Mouse (Mus musculus): Measurements from ENCODE around the gene Gng3. TPM values are rescaled to one million over a fixed set of nuclear protein-coding genes. Genes with fewer than 3 reads are reported as not detected.
A peak's percentile ranks its signal among the peaks of the same experiment; 100 is the strongest.

The Gng3 gene
- polyA plus RNA-seq, 1 experiment, result 0.20 TPM

GRCm38 (mm10) chr19:8850402-8850901, 11.5 kb upstream of the Gng3 start, which contains the start of gene Lrrn4cl:
TSS of gene Lrrn4cl (plus strand) at chr19:8850768.
- Histone ChIP-seq H3K36me3 (ENCODE audit: control insufficient read depth, insufficient read depth) (peaks cover 31% of the 10 kb centered on the region), H3ac (ENCODE audit: control insufficient read depth, insufficient read length, low read depth) (no peak within 1 kb of the TSS), H3K79me3 (ENCODE audit: low read depth) (no peaks in the 10 kb centered on the region), H3K4me3 (ENCODE audit: insufficient read depth, poor library complexity, severe bottlenecking) (no peak within 1 kb of the TSS), H3K27me3 (ENCODE audit: control insufficient read depth, insufficient read depth, insufficient read length) (no peaks in the 10 kb centered on the region), H3K79me2 (ENCODE audit: control insufficient read depth, insufficient read depth) (no peaks in the 10 kb centered on the region)
- TF ChIP-seq CTCF (IDR thresholded peaks at IDR 0.05; ENCODE audit: control insufficient read depth, insufficient read depth, insufficient read length) (no peak), USF1 (IDR thresholded peaks at IDR 0.05; ENCODE audit: low read depth) (peak; percentile 43)

GRCm38 (mm10) chr19:8848356-8848755, 9.4 kb upstream of the Gng3 start:
- Histone ChIP-seq H3K79me2 (ENCODE audit: control insufficient read depth, insufficient read depth) (no peaks in the 10 kb centered on the region), H3K27me3 (ENCODE audit: control insufficient read depth, insufficient read depth, insufficient read length) (no peaks in the 10 kb centered on the region), H3K79me3 (ENCODE audit: low read depth) (no peaks in the 10 kb centered on the region), H3ac (ENCODE audit: control insufficient read depth, insufficient read length, low read depth) (no peak overlapping the region), H3K36me3 (ENCODE audit: control insufficient read depth, insufficient read depth) (peaks cover 37% of the 10 kb centered on the region), H3K4me3 (ENCODE audit: insufficient read depth, poor library complexity, severe bottlenecking) (no peak overlapping the region)
- TF ChIP-seq MYOD1 (IDR thresholded peaks at IDR 0.05; ENCODE audit: control insufficient read depth, insufficient read length, low read depth) (no peak), USF1 (IDR thresholded peaks at IDR 0.05; ENCODE audit: low read depth) (no peak), CEBPB (IDR thresholded peaks at IDR 0.05; ENCODE audit: low read depth) (no peak), MAX (IDR thresholded peaks at IDR 0.05) (no peak), CTCF (IDR thresholded peaks at IDR 0.05; ENCODE audit: control insufficient read depth, insufficient read depth, insufficient read length) (no peak), FOSL1 (IDR thresholded peaks at IDR 0.05; ENCODE audit: insufficient read depth, low read length, poor library complexity, severe bottlenecking) (no peak), MYOG (IDR thresholded peaks at IDR 0.05; ENCODE audit: control insufficient read depth, extremely low read depth, insufficient read length) (no peak)

- TF ChIP-seq MYOD1 (IDR thresholded peaks at IDR 0.05; ENCODE audit: control insufficient read depth, insufficient read length, low read depth) (no peak), FOSL1 (IDR thresholded peaks at IDR 0.05; ENCODE audit: insufficient read depth, low read length, poor library complexity, severe bottlenecking) (no peak), MYOG (IDR thresholded peaks at IDR 0.05; ENCODE audit: control insufficient read depth, extremely low read depth, insufficient read length) (no peak), CEBPB (IDR thresholded peaks at IDR 0.05; ENCODE audit: low read depth) (peak; percentile 15)
- Histone ChIP-seq H3K79me2 (ENCODE audit: control insufficient read depth, insufficient read depth) (no peaks in the 10 kb centered on the region), H3K27me3 (ENCODE audit: control insufficient read depth, insufficient read depth, insufficient read length) (no peaks in the 10 kb centered on the region), H3K79me3 (ENCODE audit: low read depth) (no peaks in the 10 kb centered on the region), H3K4me3 (ENCODE audit: insufficient read depth, poor library complexity, severe bottlenecking) (no peak overlapping the region), H3K36me3 (ENCODE audit: control insufficient read depth, insufficient read depth) (peaks cover 64% of the 10 kb centered on the region), H3ac (ENCODE audit: control insufficient read depth, insufficient read length, low read depth) (no peak overlapping the region)
Measured at GRCm38 (mm10) chr19:8844371-8845129, 5.6 kb upstream of the Gng3 start.

- H3K79me3 ChIP-seq (ENCODE audit: low read depth), result no peaks in the 10 kb centered on the region
- H3K27me3 ChIP-seq (ENCODE audit: control insufficient read depth, insufficient read depth, insufficient read length), result no peaks in the 10 kb centered on the region
- no peak overlapping the region for H3ac ChIP-seq (ENCODE audit: control insufficient read depth, insufficient read length, low read depth)
- H3K79me2 ChIP-seq (ENCODE audit: control insufficient read depth, insufficient read depth), result no peaks in the 10 kb centered on the region
- TF ChIP-seq USF1 (IDR thresholded peaks at IDR 0.05; ENCODE audit: low read depth), result no peak
- TF ChIP-seq CTCF (IDR thresholded peaks at IDR 0.05; ENCODE audit: control insufficient read depth, insufficient read depth, insufficient read length), result no peak
- TF ChIP-seq CEBPB (IDR thresholded peaks at IDR 0.05; ENCODE audit: low read depth), result no peak
- no peak for TF ChIP-seq MYOG (IDR thresholded peaks at IDR 0.05; ENCODE audit: control insufficient read depth, extremely low read depth, insufficient read length)
- no peak for TF ChIP-seq MAX (IDR thresholded peaks at IDR 0.05)
- no peak for TF ChIP-seq MYOD1 (IDR thresholded peaks at IDR 0.05; ENCODE audit: control insufficient read depth, insufficient read length, low read depth)
- TF ChIP-seq FOSL1 (IDR thresholded peaks at IDR 0.05; ENCODE audit: insufficient read depth, low read length, poor library complexity, severe bottlenecking), result no peak
- H3K4me3 ChIP-seq (ENCODE audit: insufficient read depth, poor library complexity, severe bottlenecking), result no peak overlapping the region
- H3K36me3 ChIP-seq (ENCODE audit: control insufficient read depth, insufficient read depth), result peaks cover 66% of the 10 kb centered on the region
Measured at GRCm38 (mm10) chr19:8842961-8843360, 4.0 kb upstream of the Gng3 start.

GRCm38 (mm10) chr19:8841012-8841411, 2.0 kb upstream of the Gng3 start:
- no peak overlapping the region for H3K4me3 ChIP-seq (ENCODE audit: insufficient read depth, poor library complexity, severe bottlenecking)
- no peak for TF ChIP-seq FOSL1 (IDR thresholded peaks at IDR 0.05; ENCODE audit: insufficient read depth, low read length, poor library complexity, severe bottlenecking)
- no peak for TF ChIP-seq MYOG (IDR thresholded peaks at IDR 0.05; ENCODE audit: control insufficient read depth, extremely low read depth, insufficient read length)
- TF ChIP-seq MYOD1 (IDR thresholded peaks at IDR 0.05; ENCODE audit: control insufficient read depth, insufficient read length, low read depth), result no peak
- no peak for TF ChIP-seq MAX (IDR thresholded peaks at IDR 0.05)
- TF ChIP-seq CEBPB (IDR thresholded peaks at IDR 0.05; ENCODE audit: low read depth), result no peak
- TF ChIP-seq USF1 (IDR thresholded peaks at IDR 0.05; ENCODE audit: low read depth), result no peak
- no peak for TF ChIP-seq CTCF (IDR thresholded peaks at IDR 0.05; ENCODE audit: control insufficient read depth, insufficient read depth, insufficient read length)

More at GRCm38 (mm10) chr19:8841012-8841411, 2.0 kb upstream of the Gng3 start:
- no peaks in the 10 kb centered on the region for H3K79me2 ChIP-seq (ENCODE audit: control insufficient read depth, insufficient read depth)
- no peaks in the 10 kb centered on the region for H3K27me3 ChIP-seq (ENCODE audit: control insufficient read depth, insufficient read depth, insufficient read length)
- no peaks in the 10 kb centered on the region for H3K79me3 ChIP-seq (ENCODE audit: low read depth)
- H3ac ChIP-seq (ENCODE audit: control insufficient read depth, insufficient read length, low read depth), result no peak overlapping the region
- peaks cover 58% of the 10 kb centered on the region for H3K36me3 ChIP-seq (ENCODE audit: control insufficient read depth, insufficient read depth)

All from C2C12 (cell line).